Mouse (Mus musculus) olfactory bulb, adult 2 months (tissue): Measurements from ENCODE around the gene Tk1. TPM values are rescaled to one million over a fixed set of nuclear protein-coding genes. Genes with fewer than 3 reads are reported as not detected.

Experiments used
- H3K27ac ChIP-seq: fragments of 200-500 bp; 2 replicates; pipeline ENCODE4 v1.5.1; 2012; ENCODE audit warnings: low read depth, low read length; ENCODE audit not compliant: insufficient read depth
- H3K4me1 ChIP-seq: fragments of 200-500 bp; 2 replicates; pipeline ENCODE4 v1.6.1; 2012; ENCODE audit warnings: low read length; ENCODE audit not compliant: control insufficient read depth, insufficient read depth
- H3K4me3 ChIP-seq: fragments of 200-500 bp; 2 replicates; pipeline ENCODE4 v1.5.1; 2012; ENCODE audit warnings: mild to moderate bottlenecking, low read depth, low read length, moderate library complexity; ENCODE audit not compliant: insufficient read depth
- CTCF ChIP-seq: fragments of 200-500 bp; IDR thresholded peaks from 2 replicates; pipeline ENCODE4 v1.5.1; 2012; ENCODE audit warnings: low read depth, mild to moderate bottlenecking, low read length, moderate library complexity; ENCODE audit not compliant: insufficient read depth
- POLR2A ChIP-seq: fragments of 200-500 bp; IDR thresholded peaks from 2 replicates; pipeline ENCODE4 v1.6.1; 2012; ENCODE audit warnings: mild to moderate bottlenecking, low read depth, low read length, moderate library complexity; ENCODE audit not compliant: insufficient read depth
- WGBS: fragments of 180-500 bp; shearing (Covaris S2); methylation state at CpG from one replicate; pipeline ENCODE4 v1.1.7; 2018; 5-methylcytosine and 5-hydroxymethylcytosine counted together
- polyA plus RNA-seq: library from polyadenylated mRNA; stranded (reverse); fragments of >200 nt; gene quantifications from 2 replicates; pipeline ENCODE4 v1.2.4, GENCODE M21; 2012; ENCODE audit warnings: low replicate concordance; ENCODE audit not compliant: missing spikeins, insufficient read depth, insufficient read length

Tk1 gene
- polyA plus RNA-seq, 1 experiment, result not detected

GRCm38 (mm10) chr11:117800038-117800437 lies 25.9 kb downstream of the Tk1 start:
- 86% methylated on average over 7 of the region's 7 CpGs for WGBS
- TF ChIP-seq POLR2A (no peak), CTCF (no peak)
- Histone ChIP-seq H3K4me1 (no peaks in the 10 kb centered on the region), H3K4me3 (no peak overlapping the region), H3K27ac (no peak overlapping the region)

- no peak overlapping the region for H3K27ac ChIP-seq
- 61% methylated on average over 5 of the region's 5 CpGs for WGBS
- no peak for TF ChIP-seq CTCF
- no peak for TF ChIP-seq POLR2A
Measured at GRCm38 (mm10) chr11:117799174-117799573, 26.7 kb downstream of the Tk1 start.

GRCm38 (mm10) chr11:117798160-117798541 lies 27.7 kb downstream of the Tk1 start:
- 89% methylated on average over 2 of the region's 2 CpGs for WGBS

More at GRCm38 (mm10) chr11:117799174-117799573, 26.7 kb downstream of the Tk1 start:
- H3K4me3 ChIP-seq, result no peak overlapping the region
- H3K4me1 ChIP-seq, result no peaks in the 10 kb centered on the region

GRCm38 (mm10) chr11:117797511-117798159 lies 28.3 kb downstream of the Tk1 start, which contains the start of gene 6030468B19Rik:
Gene 6030468B19Rik, plus strand, starts transcription at chr11:117797660.
- Histone ChIP-seq H3K4me3 (no peak within 1 kb of the TSS), H3K4me1 (no peaks in the 10 kb centered on the region), H3K27ac (no peak within 1 kb of the TSS)
- no peak for TF ChIP-seq CTCF
- TF ChIP-seq POLR2A, result no peak
- 90% methylated on average over 9 of the region's 9 CpGs for WGBS

More at GRCm38 (mm10) chr11:117798160-117798541, 27.7 kb downstream of the Tk1 start:
- H3K27ac ChIP-seq, result no peak overlapping the region
- H3K4me3 ChIP-seq, result no peak overlapping the region
- TF ChIP-seq POLR2A, result no peak
- no peak for TF ChIP-seq CTCF
- no peaks in the 10 kb centered on the region for H3K4me1 ChIP-seq

- Histone ChIP-seq H3K27ac (no peak overlapping the region), H3K4me1 (no peaks in the 10 kb centered on the region), H3K4me3 (no peak overlapping the region)
- WGBS, result 74% methylated on average over 5 of the region's 5 CpGs
- TF ChIP-seq CTCF (no peak), POLR2A (no peak)
Measured at GRCm38 (mm10) chr11:117796954-117797353, 28.9 kb downstream of the Tk1 start.

GRCm38 (mm10) chr11:117794035-117794551 lies 31.8 kb downstream of the Tk1 start:
- H3K4me3 ChIP-seq, result no peak overlapping the region
- WGBS, result 77% methylated on average over 4 of the region's 4 CpGs
- no peak overlapping the region for H3K27ac ChIP-seq
- no peaks in the 10 kb centered on the region for H3K4me1 ChIP-seq
- TF ChIP-seq CTCF (no peak), POLR2A (no peak)

GRCm38 (mm10) chr11:117792281-117792888 lies 33.5 kb downstream of the Tk1 start:
- H3K4me1 ChIP-seq, result no peaks in the 10 kb centered on the region
- WGBS, result 28% methylated on average over 22 of the region's 22 CpGs
- H3K4me3 ChIP-seq, result no peak overlapping the region
- no peak overlapping the region for H3K27ac ChIP-seq
- no peak for TF ChIP-seq POLR2A
- no peak for TF ChIP-seq CTCF

GRCm38 (mm10) chr11:117791441-117791761 lies 34.5 kb downstream of the Tk1 start:
- Histone ChIP-seq H3K4me1 (no peaks in the 10 kb centered on the region), H3K4me3 (no peak overlapping the region), H3K27ac (no peak overlapping the region)
- 96% methylated on average over 9 of the region's 9 CpGs for WGBS
- TF ChIP-seq CTCF (no peak), POLR2A (no peak)

- H3K4me3 ChIP-seq, result no peak overlapping the region
- whole genome bisulfite sequencing, result 58% methylated on average over 23 of the region's 23 CpGs
- H3K4me1 ChIP-seq, result no peaks in the 10 kb centered on the region
- H3K27ac ChIP-seq, result no peak overlapping the region
- TF ChIP-seq CTCF, result no peak
- no peak for TF ChIP-seq POLR2A
Measured at GRCm38 (mm10) chr11:117790703-117791440, 35.0 kb downstream of the Tk1 start.
